Mouse (Mus musculus) E14TG2a.4 (cell line): ENCODE results near the gene Spg7.

Experiments used
- CTCF ChIP-seq: conservative IDR thresholded peaks from 2 replicates; pipeline ENCODE4 v1.5.1; 2014; ENCODE audit warnings: low read length
- NANOG ChIP-seq: IDR thresholded peaks from 2 replicates; pipeline ENCODE4 v1.6.1; 2014; ENCODE audit warnings: borderline replicate concordance, low read length, mixed read lengths

GRCm38 (mm10) chr8:123126193-123126816 is 63.6 kb downstream of the Spg7 start:
- TF ChIP-seq CTCF (no peak), NANOG (no peak)
